8 mouse cellular contexts compared by ENCODE assay signal in genomic region chr11:94601321-94602281, GRCm38 (mm10). TPM values are rescaled to one million over a fixed set of nuclear protein-coding genes. Genes with fewer than 3 reads are reported as not detected.
DNase-seq lines count a peak whose midpoint lies in the region; ATAC-seq and TF ChIP-seq lines count a peak whose summit lies in the region.

Gene Acsf2, minus strand, starts transcription at chr11:94601871.

- H3K4me2 ChIP-seq in limb, embryonic 11.5 days (ENCODE audit: low read depth, severe bottlenecking) = peak within 1 kb of the TSS; percentile 77
- peak within 1 kb of the TSS; percentile 77 for H3K4me2 ChIP-seq in midbrain, embryonic 12.5 days (replicated peaks)

- peak; percentile 91 for ATAC-seq in limb, embryonic 11.5 days (ENCODE audit: insufficient number of reproducible peaks, low FRiP score, low TSS enrichment, low read depth)
- peak; percentile 94 for ATAC-seq in midbrain, embryonic 12.5 days (ENCODE audit: low FRiP score, low read depth)

- WGBS in kidney, adult 2 months = 3% methylated on average over 52 of the region's 52 CpGs
- under 1% methylated on average over 46 of the region's 52 CpGs for WGBS in limb, embryonic 11.5 days
- WGBS in midbrain, embryonic 12.5 days = 2% methylated on average over 50 of the region's 52 CpGs

- H3K9me3 ChIP-seq in limb, embryonic 11.5 days (ENCODE audit: control insufficient read depth, low read length) = no peaks in the 10 kb centered on the region
- H3K9me3 ChIP-seq in midbrain, embryonic 12.5 days = no peaks in the 10 kb centered on the region

- TF ChIP-seq CTCF in kidney, adult 2 months (conservative IDR thresholded peaks at IDR 0.05; ENCODE audit: insufficient read depth, insufficient read length, low read depth, low read length) = no peak

- no peaks in the 10 kb centered on the region for H3K36me3 ChIP-seq in kidney, adult 2 months (ENCODE audit: control insufficient read depth, insufficient read depth, low read length)
- H3K36me3 ChIP-seq in limb, embryonic 11.5 days (ENCODE audit: control insufficient read depth, insufficient read depth, low read length) = no peaks in the 10 kb centered on the region
- H3K36me3 ChIP-seq in midbrain, embryonic 12.5 days = no peaks in the 10 kb centered on the region

- DNase-seq in cerebellum, adult 11 months = peak; percentile 9
- DNase-seq in cerebellum, adult 9-10 months = no peak
- peak; percentile 66 for DNase-seq in embryo, embryonic 11.5 days (ENCODE audit: low read depth, low spot score)
- DNase-seq in heart, adult 8-10 months (ENCODE audit: low spot score) = peak; percentile 81
- peak; percentile 89 for DNase-seq in kidney, adult 2 months
- DNase-seq in limb, embryonic 11.5 days (ENCODE audit: low spot score) = peak; percentile 92
- DNase-seq in spleen, adult 18-20 months = peak; percentile 87 to 88

- peak within 1 kb of the TSS; percentile 70 for H3K9ac ChIP-seq in limb, embryonic 11.5 days (ENCODE audit: low read length)
- peak within 1 kb of the TSS; percentile 65 for H3K9ac ChIP-seq in midbrain, embryonic 12.5 days (replicated peaks)

- H3K4me3 ChIP-seq in kidney, adult 2 months (ENCODE audit: insufficient read depth, low read depth, low read length) = peak within 1 kb of the TSS; percentile 50
- peak within 1 kb of the TSS; percentile 59 for H3K4me3 ChIP-seq in limb, embryonic 11.5 days (ENCODE audit: low read depth, low read length)
- H3K4me3 ChIP-seq in midbrain, embryonic 12.5 days = peak within 1 kb of the TSS; percentile 47

- peaks cover 14% of the 10 kb centered on the region; the same call in 1 of the 2 replicates for H3K4me1 ChIP-seq in kidney, adult 2 months (ENCODE audit: control insufficient read depth, insufficient read depth, low read length)
- 0 out of 2 replicates have a peak, but pooled peaks cover 6% of the 10 kb centered on the region for H3K4me1 ChIP-seq in limb, embryonic 11.5 days (ENCODE audit: control insufficient read depth, insufficient read depth, low read length)
- H3K4me1 ChIP-seq in midbrain, embryonic 12.5 days = peaks cover 15% of the 10 kb centered on the region; the same call in 1 of the 2 replicates

- no peaks in the 10 kb centered on the region for H3K27me3 ChIP-seq in kidney, adult 2 months (replicated peaks; ENCODE audit: control insufficient read depth, insufficient read depth, low read length)
- H3K27me3 ChIP-seq in limb, embryonic 11.5 days (ENCODE audit: control insufficient read depth, insufficient read depth, low read length) = no peaks in the 10 kb centered on the region
- peaks cover 20% of the 10 kb centered on the region for H3K27me3 ChIP-seq in midbrain, embryonic 12.5 days

- no peak for TF ChIP-seq POLR2A in kidney, adult 2 months (IDR thresholded peaks at IDR 0.05; ENCODE audit: low read depth, low read length)

- H3K27ac ChIP-seq in kidney, adult 2 months (ENCODE audit: insufficient read depth, low read depth, low read length) = no peak within 1 kb of the TSS
- H3K27ac ChIP-seq in limb, embryonic 11.5 days (replicated peaks; ENCODE audit: low read depth, low read length) = no peak within 1 kb of the TSS; the same call in 1 of the 2 replicates
- H3K27ac ChIP-seq in midbrain, embryonic 12.5 days (replicated peaks) = peak within 1 kb of the TSS; percentile 40; the same call in 1 of the 2 replicates

RNA-seq across cellular contexts. Expression of gene Acsf2, which starts in this region (rescaled TPM):
- 10 to 100 TPM; 25.6 to 34.8 (median 30.1) TPM for total RNA-seq in heart, adult 8-10 months (2022)
- polyA plus RNA-seq in kidney, adult 2 months (2012; rRNA removed) = 29.6 and 36.2 TPM in 2 replicates
- 8.6 and 10.6 TPM in 2 replicates for polyA plus RNA-seq in limb, embryonic 11.5 days (2014; fragmentation: Nextera tagmentation; extraction: Ambion mirVana)
- 3.1 and 3.7 TPM in 2 replicates for polyA plus RNA-seq in midbrain, embryonic 12.5 days (2016; fragmentation: Nextera tagmentation; extraction: Ambion mirVana)
